In the genomic region with DNA sequence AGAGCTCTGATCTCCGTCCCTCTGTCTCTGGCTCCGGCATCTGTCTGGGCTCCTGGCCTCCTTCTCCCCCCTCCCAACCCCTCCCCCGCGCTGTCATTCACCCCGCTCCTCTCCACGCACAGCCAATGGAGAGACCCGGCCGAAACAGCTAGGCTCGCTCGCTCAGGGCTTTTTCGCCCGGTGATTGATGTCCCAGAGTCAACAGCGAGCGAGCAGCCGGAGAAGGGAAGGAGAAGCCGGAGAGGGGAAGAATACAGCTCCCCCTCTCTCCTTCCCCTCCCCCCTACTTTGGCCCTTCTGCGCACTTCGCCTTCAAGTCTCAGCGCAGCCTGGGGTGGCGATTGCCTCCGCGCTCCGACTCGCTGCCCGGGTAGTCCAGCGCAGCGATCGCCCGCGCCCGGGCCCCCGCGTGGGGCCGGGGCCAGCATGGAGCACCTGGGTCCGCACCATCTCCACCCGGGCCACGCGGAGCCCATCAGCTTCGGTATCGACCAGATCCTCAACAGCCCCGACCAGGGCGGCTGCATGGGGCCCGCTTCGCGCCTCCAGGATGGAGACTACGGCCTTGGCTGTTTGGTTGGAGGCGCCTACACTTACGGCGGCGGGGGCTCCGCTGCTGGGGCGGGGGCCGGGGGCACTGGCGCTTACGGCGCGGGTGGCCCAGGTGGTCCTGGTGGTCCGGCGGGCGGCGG, we compare ENCODE assay signal across 11 mouse cellular contexts. TPM values are rescaled to one million over a fixed set of nuclear protein-coding genes. Genes with fewer than 3 reads are reported as not detected.
A peak's percentile ranks its signal among the peaks of the same experiment; 100 is the strongest.
DNase-seq lines count a peak whose midpoint lies in the region; ATAC-seq lines count a peak whose summit lies in the region.
"Had no signal": no experiment of that assay in that cellular context is flagged by ENCODE, and none has a peak within 500 bp of the region (broad histone marks: within the 10 kb centered on the region; RNA-seq: fewer than 3 reads in every experiment).

Gene Tlx1, plus strand, starts transcription at position 191 of the 692 bp plus-strand sequence.

- intact Hi-C loops in heart, postnatal 25 days (cut with DNase I) = loop anchor here (10.0 kb wide), 1 partner anchor 396 kb away; the partner anchor contains the start of gene Pax2

- no peak within 1 kb of the TSS for H3K27ac ChIP-seq in heart, embryonic 13.5 days (replicated peaks)
- peak within 1 kb of the TSS; percentile 46 for H3K27ac ChIP-seq in hindbrain, embryonic 12.5 days
- no peak within 1 kb of the TSS for H3K27ac ChIP-seq in midbrain, embryonic 14.5 days (replicated peaks; ENCODE audit: low read depth, low read length)

- no peak for DNase-seq in heart, postnatal 25 days (ENCODE audit: low spot score)
- peak; percentile 74 for DNase-seq in embryo, embryonic 10 days (ENCODE audit: low spot score)
- peak; percentile 50 for DNase-seq in midbrain, embryonic 14.5 days
- DNase-seq in T-cell, adult 2 months (ENCODE audit: low spot score) = no peak
- no peak for DNase-seq in spleen, postnatal 10 days (ENCODE audit: low spot score in 2 of 2)
- DNase-seq in MN1 (ENCODE audit: low spot score) = no peak

- ATAC-seq in heart, embryonic 13.5 days (ENCODE audit: extremely low read depth, insufficient number of reproducible peaks, low FRiP score, low TSS enrichment) = no peak
- peak; percentile 54 for ATAC-seq in hindbrain, embryonic 12.5 days (ENCODE audit: low FRiP score)
- no peak for ATAC-seq in midbrain, embryonic 14.5 days (ENCODE audit: low FRiP score, low TSS enrichment)
- ATAC-seq: CD4-positive, CD25-positive, alpha-beta regulatory T cell, adult 4 months had no signal

- H3K36me3 ChIP-seq in heart, embryonic 13.5 days = no peaks in the 10 kb centered on the region
- H3K36me3 ChIP-seq in hindbrain, embryonic 12.5 days = no peaks in the 10 kb centered on the region
- no peaks in the 10 kb centered on the region for H3K36me3 ChIP-seq in midbrain, embryonic 14.5 days (ENCODE audit: control insufficient read depth, insufficient read depth, low read length)

- H3K4me1 ChIP-seq in heart, embryonic 13.5 days = peaks cover 25% of the 10 kb centered on the region
- H3K4me1 ChIP-seq in hindbrain, embryonic 12.5 days = peaks cover 11% of the 10 kb centered on the region
- peaks cover 6% of the 10 kb centered on the region for H3K4me1 ChIP-seq in midbrain, embryonic 14.5 days (ENCODE audit: control insufficient read depth, insufficient read depth, low read length)

- peaks cover 99% of the 10 kb centered on the region for H3K27me3 ChIP-seq in heart, embryonic 13.5 days (replicated peaks)
- peaks cover 99% of the 10 kb centered on the region for H3K27me3 ChIP-seq in hindbrain, embryonic 12.5 days
- peaks cover 96% of the 10 kb centered on the region for H3K27me3 ChIP-seq in midbrain, embryonic 14.5 days (ENCODE audit: control insufficient read depth, insufficient read depth, low read length)

- no peaks in the 10 kb centered on the region for H3K9me3 ChIP-seq in heart, embryonic 13.5 days
- no peaks in the 10 kb centered on the region for H3K9me3 ChIP-seq in hindbrain, embryonic 12.5 days (replicated peaks)
- no peaks in the 10 kb centered on the region for H3K9me3 ChIP-seq in midbrain, embryonic 14.5 days (ENCODE audit: control insufficient read depth, low read length)

- WGBS in heart, embryonic 13.5 days = under 1% methylated on average over 57 of the region's 61 CpGs
- WGBS in hindbrain, embryonic 12.5 days = under 1% methylated on average over 61 of the region's 61 CpGs
- 2% methylated on average over 61 of the region's 61 CpGs for WGBS in midbrain, embryonic 14.5 days

- peak within 1 kb of the TSS; percentile 69 for H3K4me2 ChIP-seq in heart, embryonic 13.5 days
- peak within 1 kb of the TSS; percentile 39 for H3K4me2 ChIP-seq in hindbrain, embryonic 12.5 days (replicated peaks)
- H3K4me2 ChIP-seq in midbrain, embryonic 14.5 days (ENCODE audit: low read length) = peak within 1 kb of the TSS; percentile 46

- peak within 1 kb of the TSS; percentile 52 for H3K9ac ChIP-seq in heart, embryonic 13.5 days
- peak within 1 kb of the TSS; percentile 56 for H3K9ac ChIP-seq in hindbrain, embryonic 12.5 days
- H3K9ac ChIP-seq in midbrain, embryonic 14.5 days (replicated peaks; ENCODE audit: low read length) = no peak within 1 kb of the TSS

- H3K4me3 ChIP-seq in heart, embryonic 13.5 days = peak within 1 kb of the TSS; percentile 47
- peak within 1 kb of the TSS; percentile 32 for H3K4me3 ChIP-seq in hindbrain, embryonic 12.5 days
- H3K4me3 ChIP-seq in midbrain, embryonic 14.5 days (replicated peaks; ENCODE audit: low read depth, low read length) = peak within 1 kb of the TSS; percentile 15; the same call in 1 of the 2 replicates

RNA-seq across cellular contexts. Expression of gene Tlx1, which starts in this region (rescaled TPM):
- 0.11 and 0.23 TPM in 2 replicates for polyA plus RNA-seq in heart, embryonic 13.5 days (2015; fragmentation: Nextera tagmentation; extraction: Ambion mirVana)
- total RNA-seq in heart, postnatal 25 days (2021) = not detected
- polyA plus RNA-seq in hindbrain, embryonic 12.5 days (2016; fragmentation: Nextera tagmentation; extraction: Ambion mirVana) = 6.5 and 12.4 TPM in 2 replicates
- polyA plus RNA-seq in midbrain, embryonic 14.5 days (2014; fragmentation: Nextera tagmentation; extraction: Ambion mirVana) = not detected in 2 replicates
- total RNA-seq: granulocyte monocyte progenitor cell, adult 5-6 weeks; monocyte, adult 5-6 weeks had no signal
- polyA plus RNA-seq: CD4-positive, CD25-positive, alpha-beta regulatory T cell, adult 4 months had no signal

Comparison
In these comparisons a context has a peak if more than half of its experiments do, and no peak if none do; other contexts are left out.
1. Peak in DNase-seq, H3K4me3 ChIP-seq and H3K4me2 ChIP-seq in midbrain, embryonic 14.5 days; RNA of the gene not detected or under 1 TPM.